Mouse (Mus musculus) liver, embryonic 11.5 days (tissue): ENCODE measurements around the gene H2afy. TPM values are rescaled to one million over a fixed set of nuclear protein-coding genes. Genes with fewer than 3 reads are reported as not detected.

Experiments
- ATAC-seq: fragments of 200-750 bp; cut with Nextera tagmentation; replicated peaks from 2 replicates; pipeline ENCODE4 v1.8.0; 2017; ENCODE audit warnings: moderate number of reproducible peaks, mild to moderate bottlenecking, moderate TSS enrichment, moderate library complexity; ENCODE audit not compliant: low FRiP score
- DNase-seq: peaks from one replicate; pipeline ENCODE4 v3.0.0-alpha.2; 2017; ENCODE audit warnings: low spot score
- H3K27ac ChIP-seq: fragments of 300-500 bp; sonication (generic); 2 replicates; pipeline ENCODE4 v1.5.1; 2014; ENCODE audit warnings: mild to moderate bottlenecking, low read depth, low read length, control low read depth
- H3K27me3 ChIP-seq: fragments of 300-500 bp; sonication (generic); replicated peaks from 2 replicates; pipeline ENCODE4 v1.6.1; 2014; ENCODE audit warnings: low read length, mixed read lengths; ENCODE audit not compliant: control insufficient read depth, insufficient read depth
- H3K36me3 ChIP-seq: fragments of 300-500 bp; sonication (generic); 2 replicates; pipeline ENCODE4 v1.6.1; 2014; ENCODE audit warnings: mild to moderate bottlenecking, low read length, moderate library complexity, mixed read lengths; ENCODE audit not compliant: control insufficient read depth, insufficient read depth
- H3K4me1 ChIP-seq: fragments of 300-500 bp; sonication (generic); replicated peaks from 2 replicates; pipeline ENCODE4 v1.6.1; 2014; ENCODE audit warnings: low read length, mixed read lengths; ENCODE audit not compliant: control insufficient read depth, insufficient read depth
- H3K4me2 ChIP-seq: fragments of 300-500 bp; sonication (generic); 2 replicates; pipeline ENCODE4 v1.6.1; 2014; ENCODE audit warnings: mild to moderate bottlenecking, control low read depth, moderate library complexity
- H3K4me3 ChIP-seq: fragments of 300-500 bp; sonication (generic); 2 replicates; pipeline ENCODE4 v1.5.1; 2014; ENCODE audit warnings: low read depth, low read length, control low read depth
- H3K9ac ChIP-seq: fragments of 300-500 bp; sonication (generic); 2 replicates; pipeline ENCODE4 v1.6.1; 2014; ENCODE audit warnings: low read depth, low read length, control low read depth
- H3K9me3 ChIP-seq: fragments of 300-500 bp; sonication (generic); 2 replicates; pipeline ENCODE4 v1.6.1; 2016; ENCODE audit warnings: low read length, inconsistent platforms, mixed read lengths; ENCODE audit not compliant: control insufficient read depth
- WGBS: fragments of 180-500 bp; shearing (Covaris S2); extraction: QIAGEN DNeasy Blood & Tissue Kit; methylation state at CpG from one replicate; pipeline ENCODE4 v1.1.7; 2014; 5-methylcytosine and 5-hydroxymethylcytosine counted together
- polyA plus RNA-seq: library from polyadenylated mRNA; unstranded; fragments of >200 nt; fragmentation: Nextera tagmentation; extraction: Ambion mirVana; gene quantifications from 2 replicates; pipeline ENCODE4 v1.2.1, GENCODE M21; 2014

The H2afy gene
- polyA plus RNA-seq, 1 experiment from 2014 or later: 233 TPM

GRCm38 (mm10) chr13:56135231-56136052, 719 bp downstream of the H2afy start:
- 2% methylated on average over 85 of the region's 89 CpGs for whole genome bisulfite sequencing
- ATAC-seq (peak; percentile 86), DNase-seq (peak; percentile 86)
- peaks cover 2% of the 10 kb centered on the region; the same call in 1 of the 2 replicates for H3K36me3 ChIP-seq
- H3K4me3 ChIP-seq: peak overlapping the region; percentile 98
- no peaks in the 10 kb centered on the region for H3K27me3 ChIP-seq
- H3K4me1 ChIP-seq: peaks cover 32% of the 10 kb centered on the region
- H3K9ac ChIP-seq: peak overlapping the region; percentile 96
- H3K4me2 ChIP-seq: peak overlapping the region; percentile 90
- H3K27ac ChIP-seq: peak overlapping the region; percentile 84
- no peaks in the 10 kb centered on the region for H3K9me3 ChIP-seq

GRCm38 (mm10) chr13:56134631-56135181, 1.5 kb downstream of the H2afy start:
- Histone ChIP-seq H3K9me3 (no peaks in the 10 kb centered on the region), H3K4me3 (peak overlapping the region; percentile 98), H3K4me1 (peaks cover 32% of the 10 kb centered on the region), H3K27ac (peak overlapping the region; percentile 84), H3K4me2 (peak overlapping the region; percentile 90), H3K9ac (peak overlapping the region; percentile 96), H3K36me3 (peaks cover 3% of the 10 kb centered on the region; the same call in 1 of the 2 replicates), H3K27me3 (no peaks in the 10 kb centered on the region)
- WGBS: 0% methylated on average over 43 of the region's 50 CpGs
- DNase-seq (peak; percentile 64), ATAC-seq (peak; percentile 62)

DNA sequence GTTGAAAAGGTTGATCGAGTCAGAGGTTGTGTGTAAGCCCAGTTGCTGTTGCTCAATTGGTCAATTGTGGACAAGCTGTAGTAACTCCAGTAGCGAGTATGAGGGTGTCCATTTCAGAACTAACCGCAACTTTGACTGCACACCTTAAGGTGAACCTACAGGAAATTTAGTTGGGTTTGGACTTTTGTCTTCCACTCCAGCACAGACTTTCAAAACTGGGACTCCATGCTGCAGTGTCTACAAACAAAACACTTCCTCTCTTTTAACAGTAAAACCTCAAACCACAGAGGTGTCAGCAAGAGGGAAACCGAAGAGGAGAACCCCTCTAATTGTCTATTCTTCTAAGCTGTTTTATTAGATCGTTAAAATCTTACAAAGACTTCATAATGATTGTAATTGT, 2.1 kb downstream of the H2afy start:
- no peak for ATAC-seq
- peak overlapping the region; percentile 98 for H3K4me3 ChIP-seq
- peaks cover 32% of the 10 kb centered on the region for H3K4me1 ChIP-seq
- no peaks in the 10 kb centered on the region for H3K9me3 ChIP-seq
- H3K4me2 ChIP-seq: peak overlapping the region; percentile 90
- no peak overlapping the region for H3K27ac ChIP-seq
- 35% methylated on average over 5 of the region's 5 CpGs for WGBS
- peaks cover 3% of the 10 kb centered on the region; the same call in 1 of the 2 replicates for H3K36me3 ChIP-seq
- H3K27me3 ChIP-seq: no peaks in the 10 kb centered on the region
- H3K9ac ChIP-seq: peak overlapping the region; percentile 40; the same call in 1 of the 2 replicates
- DNase-seq: no peak

DNA sequence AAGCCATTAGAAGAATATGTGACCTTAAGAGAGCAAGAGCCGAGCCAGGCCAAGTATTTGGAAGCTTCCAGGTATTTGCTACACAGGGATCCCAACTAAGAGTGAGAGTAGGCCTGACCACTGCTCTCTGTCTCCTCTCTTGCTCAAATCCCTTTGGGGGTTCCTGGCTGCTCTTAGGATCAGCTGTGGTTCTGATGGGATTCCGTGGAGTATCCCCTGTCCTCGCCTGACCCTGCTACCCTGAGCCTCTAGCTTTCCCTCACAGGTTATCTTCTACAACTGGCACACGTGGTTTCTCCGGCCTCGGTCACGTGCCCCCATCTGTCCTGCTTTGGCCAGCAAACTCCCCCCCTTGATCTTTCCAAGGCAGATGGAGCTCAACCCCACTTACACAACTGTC, 3.2 kb downstream of the H2afy start:
- ATAC-seq: no peak
- DNase-seq: no peak
- Histone ChIP-seq H3K27ac (no peak overlapping the region), H3K4me2 (peak overlapping the region; percentile 90), H3K9ac (no peak overlapping the region), H3K27me3 (no peaks in the 10 kb centered on the region), H3K4me1 (peaks cover 32% of the 10 kb centered on the region), H3K9me3 (no peaks in the 10 kb centered on the region), H3K36me3 (peaks cover 9% of the 10 kb centered on the region), H3K4me3 (peak overlapping the region; percentile 98; the same call in 1 of the 2 replicates)
- WGBS: 56% methylated on average over 7 of the region's 7 CpGs

DNA sequence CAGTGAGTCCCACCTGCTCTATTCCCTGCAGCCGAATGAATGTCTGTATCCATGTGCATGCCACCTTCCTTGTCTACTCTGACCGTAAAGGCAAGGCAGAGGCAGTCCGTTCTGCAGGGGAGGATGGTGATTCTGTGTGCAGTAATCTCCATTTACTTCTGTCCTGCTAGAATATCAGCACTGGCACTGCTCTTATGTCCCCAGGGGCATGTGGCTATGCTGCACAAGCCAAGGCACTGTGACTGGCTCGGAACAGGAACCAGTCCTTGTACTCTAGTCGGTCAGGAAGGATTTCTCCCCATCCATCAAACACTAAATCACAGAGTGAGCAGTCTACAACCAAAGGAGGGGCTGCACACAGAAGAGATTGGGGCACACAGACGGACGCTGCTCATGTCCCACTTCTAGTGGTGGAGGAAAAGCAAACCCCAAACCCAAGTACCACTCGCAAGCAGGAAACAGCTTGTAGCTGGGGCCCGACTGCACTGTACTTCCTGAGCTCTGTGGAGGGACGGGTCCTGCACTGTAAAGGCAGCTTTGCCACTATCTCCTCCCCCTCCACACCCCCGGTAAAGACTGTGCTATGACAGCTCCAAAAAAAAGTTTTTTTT, 3.7 kb downstream of the H2afy start:
- no peaks in the 10 kb centered on the region for H3K9me3 ChIP-seq
- no peak for ATAC-seq
- H3K27me3 ChIP-seq: no peaks in the 10 kb centered on the region
- no peak overlapping the region for H3K9ac ChIP-seq
- no peak for DNase-seq
- H3K4me1 ChIP-seq: peaks cover 32% of the 10 kb centered on the region
- peaks cover 14% of the 10 kb centered on the region for H3K36me3 ChIP-seq
- peak overlapping the region; percentile 90 for H3K4me2 ChIP-seq
- 58% methylated on average over 11 of the region's 11 CpGs for WGBS
- H3K4me3 ChIP-seq: no peak overlapping the region
- no peak overlapping the region for H3K27ac ChIP-seq

- H3K4me3 ChIP-seq: no peak overlapping the region
- peaks cover 24% of the 10 kb centered on the region for H3K4me1 ChIP-seq
- no peak overlapping the region for H3K4me2 ChIP-seq
- ATAC-seq (no peak), DNase-seq (no peak)
- no peak overlapping the region for H3K27ac ChIP-seq
- whole genome bisulfite sequencing: 79% methylated on average over 8 of the region's 8 CpGs
- no peak overlapping the region for H3K9ac ChIP-seq
- H3K9me3 ChIP-seq: no peaks in the 10 kb centered on the region
- peaks cover 26% of the 10 kb centered on the region for H3K36me3 ChIP-seq
- H3K27me3 ChIP-seq: no peaks in the 10 kb centered on the region
Observed at GRCm38 (mm10) chr13:56130544-56130943, 5.6 kb downstream of the H2afy start.

GRCm38 (mm10) chr13:56129578-56129977, 6.6 kb downstream of the H2afy start:
- Histone ChIP-seq H3K4me2 (no peak overlapping the region), H3K27me3 (no peaks in the 10 kb centered on the region), H3K4me3 (no peak overlapping the region), H3K27ac (no peak overlapping the region), H3K9me3 (no peaks in the 10 kb centered on the region), H3K4me1 (peaks cover 24% of the 10 kb centered on the region), H3K36me3 (peaks cover 29% of the 10 kb centered on the region), H3K9ac (no peak overlapping the region)
- ATAC-seq (no peak), DNase-seq (no peak)
- WGBS: 89% methylated on average over 3 of the region's 3 CpGs

DNA sequence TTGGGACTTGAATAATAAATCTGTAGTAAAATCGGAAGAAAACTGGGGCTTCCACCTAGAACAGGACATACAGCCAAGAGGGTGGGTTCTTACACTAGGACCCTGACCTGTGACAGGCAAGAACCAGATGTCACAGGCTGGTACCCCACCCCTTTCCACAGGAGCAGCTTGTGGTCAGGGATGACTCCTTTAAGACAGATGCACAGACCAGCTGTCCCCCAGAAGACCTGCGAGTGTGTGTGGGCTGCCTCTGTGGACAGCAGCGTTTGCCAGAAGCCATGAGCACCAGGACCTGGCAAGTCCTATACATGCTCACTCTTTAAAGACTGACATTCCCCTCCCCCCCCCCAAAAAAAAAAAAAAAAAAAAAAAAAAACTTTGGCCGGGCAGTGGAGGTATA, 7.1 kb downstream of the H2afy start:
- no peak overlapping the region for H3K9ac ChIP-seq
- no peak overlapping the region for H3K4me3 ChIP-seq
- H3K4me2 ChIP-seq: no peak overlapping the region
- peaks cover 18% of the 10 kb centered on the region for H3K4me1 ChIP-seq
- H3K27ac ChIP-seq: no peak overlapping the region
- no peaks in the 10 kb centered on the region for H3K9me3 ChIP-seq
- H3K36me3 ChIP-seq: peaks cover 34% of the 10 kb centered on the region
- 81% methylated on average over 4 of the region's 4 CpGs for WGBS
- DNase-seq (no peak), ATAC-seq (no peak)
- no peaks in the 10 kb centered on the region for H3K27me3 ChIP-seq
